Mouse (Mus musculus) intestine, embryonic 14.5 days (tissue): Measurements from ENCODE around the gene Slc25a33. TPM values are rescaled to one million over a fixed set of nuclear protein-coding genes. Genes with fewer than 3 reads are reported as not detected.

Experiments
- ATAC-seq: fragments of 200-750 bp; cut with Nextera tagmentation; replicated peaks from 2 replicates; pipeline ENCODE4 v1.8.0; 2017; ENCODE audit warnings: low read depth, moderate number of reproducible peaks, moderate TSS enrichment, moderate library complexity; ENCODE audit not compliant: low FRiP score, low TSS enrichment
- DNase-seq: peaks from one replicate; pipeline ENCODE4 v3.0.0-alpha.2; 2018; ENCODE audit warnings: low spot score
- H3K27ac ChIP-seq: fragments of 300-500 bp; sonication (generic); 2 replicates; pipeline ENCODE4 v1.5.1; 2014; ENCODE audit warnings: low read depth, mild to moderate bottlenecking, control low read depth
- H3K27me3 ChIP-seq: fragments of 300-500 bp; sonication (generic); replicated peaks from 2 replicates; pipeline ENCODE4 v1.6.1; 2014; ENCODE audit warnings: low read length, control low read depth; ENCODE audit not compliant: control insufficient read depth, insufficient read depth
- H3K36me3 ChIP-seq: fragments of 300-500 bp; sonication (generic); 2 replicates; pipeline ENCODE4 v1.6.1; 2014; ENCODE audit warnings: low read length, control low read depth; ENCODE audit not compliant: control insufficient read depth, insufficient read depth
- H3K4me1 ChIP-seq: fragments of 300-500 bp; sonication (generic); replicated peaks from 2 replicates; pipeline ENCODE4 v1.6.1; 2014; ENCODE audit warnings: low read length, control low read depth, mixed read lengths; ENCODE audit not compliant: control insufficient read depth, insufficient read depth
- H3K4me2 ChIP-seq: fragments of 300-500 bp; sonication (generic); 2 replicates; pipeline ENCODE4 v1.6.1; 2014; ENCODE audit warnings: low read length
- H3K4me3 ChIP-seq: fragments of 300-500 bp; sonication (generic); 2 replicates; pipeline ENCODE4 v1.5.1; 2014; ENCODE audit warnings: low read depth, low read length, control low read depth, mixed read lengths
- H3K9ac ChIP-seq: fragments of 300-500 bp; sonication (generic); 2 replicates; pipeline ENCODE4 v1.6.1; 2014; ENCODE audit warnings: mild to moderate bottlenecking, low read length
- H3K9me3 ChIP-seq: fragments of 300-500 bp; sonication (generic); 2 replicates; pipeline ENCODE4 v1.6.1; 2016; ENCODE audit warnings: low read length, control low read depth; ENCODE audit not compliant: control insufficient read depth
- WGBS: fragments of 180-500 bp; shearing (Covaris S2); extraction: QIAGEN DNeasy Blood & Tissue Kit; methylation state at CpG from one replicate; pipeline ENCODE4 v1.1.7; 2014; 5-methylcytosine and 5-hydroxymethylcytosine counted together
- polyA plus RNA-seq: library from polyadenylated mRNA; unstranded; fragments of >200 nt; fragmentation: Nextera tagmentation; extraction: Ambion mirVana; gene quantifications from 2 replicates; pipeline ENCODE4 v1.2.1, GENCODE M21; 2014

Gene Slc25a33
- polyA plus RNA-seq, 1 experiment from 2014 or later = 12.8 TPM

- ATAC-seq (no peak), DNase-seq (no peak)
- no peak overlapping the region for H3K27ac ChIP-seq
- H3K4me2 ChIP-seq = no peak overlapping the region
- H3K4me1 ChIP-seq = peaks cover 2% of the 10 kb centered on the region
- H3K9ac ChIP-seq = no peak overlapping the region
- peaks cover 13% of the 10 kb centered on the region for H3K36me3 ChIP-seq
- WGBS = 94% methylated on average over 14 of the region's 14 CpGs
- H3K27me3 ChIP-seq = no peaks in the 10 kb centered on the region
- H3K4me3 ChIP-seq = no peak overlapping the region
- H3K9me3 ChIP-seq = no peaks in the 10 kb centered on the region
These were observed 32.0 kb downstream of the Slc25a33 start for GRCm38 (mm10) chr4:149742011-149742530.

- no peaks in the 10 kb centered on the region for H3K9me3 ChIP-seq
- 84% methylated on average over 7 of the region's 7 CpGs for WGBS
- no peak overlapping the region for H3K27ac ChIP-seq
- peaks cover 13% of the 10 kb centered on the region for H3K36me3 ChIP-seq
- no peak overlapping the region for H3K4me3 ChIP-seq
- H3K9ac ChIP-seq = no peak overlapping the region
- H3K4me2 ChIP-seq = no peak overlapping the region
- H3K4me1 ChIP-seq = peaks cover 14% of the 10 kb centered on the region
- no peaks in the 10 kb centered on the region for H3K27me3 ChIP-seq
- ATAC-seq (no peak), DNase-seq (no peak)
These were observed 33.8 kb downstream of the Slc25a33 start for GRCm38 (mm10) chr4:149740301-149740700.

DNA sequence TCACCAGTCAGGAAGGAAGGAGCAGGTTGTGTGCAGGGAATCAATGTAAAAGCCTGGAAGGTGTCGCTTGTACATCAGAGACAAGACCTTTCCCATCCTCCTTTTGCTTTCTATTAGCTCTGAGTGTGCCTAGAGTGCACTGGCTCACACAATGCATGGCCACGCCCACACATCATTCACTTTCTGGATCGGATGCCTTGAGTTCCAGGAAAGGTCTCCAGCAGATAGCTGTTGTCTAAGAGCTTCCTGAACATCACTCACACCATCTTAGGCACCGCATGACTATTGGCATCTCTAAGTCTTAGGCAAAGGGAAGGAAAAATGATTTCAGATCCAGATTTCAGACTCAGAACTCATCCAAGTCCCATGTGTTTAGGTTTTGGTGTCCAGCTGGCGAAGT is 34.6 kb downstream of the Slc25a33 start:
- DNase-seq (no peak), ATAC-seq (no peak)
- H3K4me1 ChIP-seq = peaks cover 17% of the 10 kb centered on the region
- no peak overlapping the region for H3K4me3 ChIP-seq
- no peak overlapping the region for H3K9ac ChIP-seq
- no peaks in the 10 kb centered on the region for H3K27me3 ChIP-seq
- H3K27ac ChIP-seq = no peak overlapping the region
- no peaks in the 10 kb centered on the region for H3K9me3 ChIP-seq
- 75% methylated on average over 5 of the region's 5 CpGs for WGBS
- H3K36me3 ChIP-seq = peaks cover 9% of the 10 kb centered on the region
- no peak overlapping the region for H3K4me2 ChIP-seq

DNA sequence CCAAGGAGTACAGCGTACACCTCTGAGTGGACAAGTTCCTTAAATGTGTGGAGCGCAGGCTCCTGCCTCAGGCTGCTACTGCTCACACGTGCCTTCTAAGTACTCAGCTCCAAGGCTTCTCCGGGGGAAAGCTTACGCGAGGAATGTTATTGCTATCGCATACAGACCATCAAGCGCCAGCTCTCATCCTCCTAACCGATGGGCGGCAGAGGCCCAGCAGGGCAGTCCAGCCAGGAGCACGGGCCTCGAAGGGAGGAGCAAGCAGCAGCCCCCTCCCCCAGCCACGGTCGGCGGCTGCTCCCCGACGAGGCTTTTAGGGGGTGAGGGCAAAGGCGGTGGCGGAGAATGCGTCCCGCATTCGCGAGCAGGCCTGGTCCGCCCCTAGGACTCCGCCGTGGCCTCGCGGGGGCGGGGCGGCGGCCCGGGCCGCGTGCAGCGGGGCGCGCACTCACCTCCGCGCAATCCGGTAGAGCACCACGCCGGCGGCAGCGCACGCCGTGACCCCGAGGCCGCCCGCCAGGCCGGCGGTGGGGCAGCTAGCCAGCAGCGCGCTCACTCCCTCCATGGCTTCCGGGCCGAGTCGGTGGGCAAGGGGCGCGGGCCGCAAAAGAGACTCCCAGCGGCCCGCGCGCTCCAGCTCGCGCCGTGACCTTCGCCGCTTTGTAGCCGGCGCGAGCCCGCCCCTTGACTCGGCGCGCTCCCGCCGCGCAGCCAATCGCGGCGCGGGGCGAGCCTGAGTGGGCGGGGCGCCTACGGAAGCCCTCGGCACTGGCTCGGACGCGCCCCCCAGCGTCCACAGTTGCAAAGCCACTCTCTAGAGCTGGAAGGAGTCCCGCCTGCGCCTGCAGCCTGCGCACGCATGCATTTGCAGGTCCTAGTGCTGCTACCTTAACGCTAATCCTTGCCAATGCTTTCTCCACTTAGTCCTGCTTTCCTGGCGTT is 36.4 kb downstream of the Slc25a33 start, which contains the start of gene Tmem201:
Gene Tmem201 (minus strand): TSS at position 662 of the 942 bp plus-strand sequence.
- peak within 1 kb of the TSS; percentile 78 for H3K9ac ChIP-seq
- under 1% methylated on average over 85 of the region's 97 CpGs for WGBS
- H3K4me2 ChIP-seq = peak within 1 kb of the TSS; percentile 96
- H3K9me3 ChIP-seq = no peaks in the 10 kb centered on the region
- H3K4me1 ChIP-seq = peaks cover 32% of the 10 kb centered on the region
- H3K36me3 ChIP-seq = no peaks in the 10 kb centered on the region
- H3K27me3 ChIP-seq = no peaks in the 10 kb centered on the region
- peak within 1 kb of the TSS; percentile 67 for H3K4me3 ChIP-seq
- ATAC-seq (peak; percentile 88), DNase-seq (peak; percentile 94)
- H3K27ac ChIP-seq = peak within 1 kb of the TSS; percentile 76

- H3K27me3 ChIP-seq = no peaks in the 10 kb centered on the region
- peaks cover 34% of the 10 kb centered on the region for H3K4me1 ChIP-seq
- H3K27ac ChIP-seq = no peak overlapping the region
- H3K36me3 ChIP-seq = 0 out of 2 replicates have a peak, but pooled peaks cover 4% of the 10 kb centered on the region
- no peaks in the 10 kb centered on the region for H3K9me3 ChIP-seq
- no peak for DNase-seq
- H3K9ac ChIP-seq = peak overlapping the region; percentile 78
- peak overlapping the region; percentile 67 for H3K4me3 ChIP-seq
- H3K4me2 ChIP-seq = peak overlapping the region; percentile 96
- ATAC-seq = no peak
- 37% methylated on average over 4 of the region's 4 CpGs for WGBS
These were observed 37.5 kb downstream of the Slc25a33 start for GRCm38 (mm10) chr4:149736581-149736980.

GRCm38 (mm10) chr4:149735624-149736250 is 38.3 kb downstream of the Slc25a33 start:
- Histone ChIP-seq H3K4me3 (no peak overlapping the region), H3K4me1 (peaks cover 34% of the 10 kb centered on the region), H3K27ac (no peak overlapping the region), H3K9me3 (no peaks in the 10 kb centered on the region), H3K9ac (no peak overlapping the region), H3K27me3 (no peaks in the 10 kb centered on the region), H3K4me2 (peak overlapping the region; percentile 96; the same call in 1 of the 2 replicates), H3K36me3 (peaks cover 12% of the 10 kb centered on the region)
- no peak for DNase-seq
- no peak for ATAC-seq
- 70% methylated on average over 5 of the region's 5 CpGs for WGBS

- DNase-seq (no peak), ATAC-seq (no peak)
- Histone ChIP-seq H3K27ac (no peak overlapping the region), H3K36me3 (peaks cover 20% of the 10 kb centered on the region), H3K9ac (no peak overlapping the region), H3K4me1 (peaks cover 34% of the 10 kb centered on the region), H3K9me3 (no peaks in the 10 kb centered on the region), H3K4me3 (no peak overlapping the region), H3K27me3 (no peaks in the 10 kb centered on the region), H3K4me2 (no peak overlapping the region)
- 78% methylated on average over 10 of the region's 10 CpGs for WGBS
These were observed 39.2 kb downstream of the Slc25a33 start for GRCm38 (mm10) chr4:149734730-149735475.

DNA sequence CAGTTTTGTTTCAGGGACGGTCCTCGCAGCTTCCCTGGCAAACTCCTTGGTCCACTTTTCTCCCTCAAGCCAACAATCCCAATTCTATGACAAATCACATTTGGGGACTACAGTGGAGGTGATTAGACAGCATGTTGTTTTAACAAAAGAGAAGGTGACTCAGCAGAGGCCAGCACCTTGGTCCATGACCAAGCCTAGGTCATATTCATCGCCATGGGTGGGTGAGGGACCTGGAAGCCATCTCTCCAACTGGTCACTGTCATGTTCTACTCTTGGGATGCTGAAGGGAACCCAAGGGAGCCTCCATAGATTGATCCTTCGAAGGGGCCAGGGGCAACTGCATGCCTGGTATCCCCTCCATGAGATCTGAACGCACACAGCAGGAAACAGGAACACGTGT is 39.8 kb downstream of the Slc25a33 start:
- Histone ChIP-seq H3K4me3 (no peak overlapping the region), H3K9me3 (no peaks in the 10 kb centered on the region), H3K36me3 (peaks cover 27% of the 10 kb centered on the region), H3K9ac (no peak overlapping the region), H3K27me3 (no peaks in the 10 kb centered on the region), H3K4me2 (no peak overlapping the region), H3K4me1 (peaks cover 34% of the 10 kb centered on the region), H3K27ac (peak overlapping the region; percentile 33; the same call in 1 of the 2 replicates)
- DNase-seq = no peak
- ATAC-seq = no peak
- 80% methylated on average over 6 of the region's 6 CpGs for WGBS
